Mouse (Mus musculus) T-helper 2 cell (primary cell): ENCODE data around the gene Tns1.

Experiments used
- in situ Hi-C: fragments of 300-600 bp; cut with MboI, MseI; formaldehyde crosslinking; loops from one replicate; pipeline ENCODE4 v1.15.1; 2025; ENCODE audit warnings: high pct_unique_total_duplicates

The Tns1 gene

DNA sequence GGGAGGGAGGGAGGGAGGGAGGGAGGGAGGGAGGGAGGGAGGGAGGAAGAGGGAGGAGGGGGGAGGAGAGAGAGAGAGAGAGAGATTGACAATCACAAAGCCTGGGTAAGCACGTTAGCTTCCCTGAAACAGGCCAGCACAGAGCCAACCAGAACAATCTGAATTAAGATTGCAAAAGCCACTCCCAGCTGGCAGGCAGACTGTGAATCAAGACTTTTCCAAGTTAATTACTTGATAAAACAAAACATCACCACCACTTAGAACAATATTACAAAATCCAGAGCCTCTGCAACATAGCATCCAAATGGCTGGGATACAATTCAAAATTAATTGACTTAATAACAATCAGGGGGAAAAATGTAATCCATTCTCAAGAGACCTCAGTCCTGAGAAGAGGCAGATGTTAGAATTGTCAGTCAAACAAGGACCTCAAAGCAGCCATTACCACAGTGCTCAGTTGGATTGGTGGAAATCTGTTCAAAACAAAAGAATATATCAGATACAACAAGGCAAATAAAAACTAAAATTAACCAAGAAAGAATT is 248.5 kb downstream of the Tns1 start:
- in situ Hi-C loops = no loop called here

DNA sequence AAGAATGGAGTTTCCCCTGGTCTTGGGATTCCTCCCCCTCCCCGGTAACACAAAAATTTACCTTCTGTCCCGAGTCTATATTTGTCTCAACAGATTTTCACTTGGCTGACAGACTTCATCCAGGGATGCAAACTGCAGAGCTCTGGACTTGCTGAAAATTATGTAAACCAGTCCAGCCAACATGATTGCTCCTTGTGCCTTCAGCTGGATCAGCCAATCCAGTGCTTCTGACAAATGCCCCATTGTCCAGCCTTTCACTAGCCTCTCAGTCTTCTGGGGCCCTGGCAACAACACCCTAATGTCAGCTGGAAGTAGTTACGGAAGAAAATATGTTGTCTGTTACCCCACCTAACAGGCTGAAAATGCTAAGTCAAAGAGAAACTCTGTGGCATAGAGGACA is 259.9 kb downstream of the Tns1 start:
- in situ Hi-C loops = no loop called here

DNA sequence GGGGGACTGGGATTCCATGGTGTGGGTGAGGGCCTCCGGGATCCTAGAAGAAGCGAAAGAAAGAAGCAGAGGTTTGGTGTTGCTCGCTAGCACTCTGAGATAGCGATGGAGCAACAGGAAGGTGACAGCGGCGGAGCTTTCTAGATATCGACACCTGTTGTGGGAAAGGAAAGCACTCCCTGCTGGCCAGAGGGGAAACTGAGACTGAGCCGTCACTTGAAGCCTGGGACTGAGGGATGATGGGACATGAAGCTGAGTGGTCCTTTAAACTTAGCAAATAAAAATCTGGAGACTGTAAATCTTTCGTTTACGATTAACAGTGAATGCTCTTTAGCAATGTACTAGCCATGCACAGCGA is 261.2 kb downstream of the Tns1 start:
- in situ Hi-C loops = no loop called here

DNA sequence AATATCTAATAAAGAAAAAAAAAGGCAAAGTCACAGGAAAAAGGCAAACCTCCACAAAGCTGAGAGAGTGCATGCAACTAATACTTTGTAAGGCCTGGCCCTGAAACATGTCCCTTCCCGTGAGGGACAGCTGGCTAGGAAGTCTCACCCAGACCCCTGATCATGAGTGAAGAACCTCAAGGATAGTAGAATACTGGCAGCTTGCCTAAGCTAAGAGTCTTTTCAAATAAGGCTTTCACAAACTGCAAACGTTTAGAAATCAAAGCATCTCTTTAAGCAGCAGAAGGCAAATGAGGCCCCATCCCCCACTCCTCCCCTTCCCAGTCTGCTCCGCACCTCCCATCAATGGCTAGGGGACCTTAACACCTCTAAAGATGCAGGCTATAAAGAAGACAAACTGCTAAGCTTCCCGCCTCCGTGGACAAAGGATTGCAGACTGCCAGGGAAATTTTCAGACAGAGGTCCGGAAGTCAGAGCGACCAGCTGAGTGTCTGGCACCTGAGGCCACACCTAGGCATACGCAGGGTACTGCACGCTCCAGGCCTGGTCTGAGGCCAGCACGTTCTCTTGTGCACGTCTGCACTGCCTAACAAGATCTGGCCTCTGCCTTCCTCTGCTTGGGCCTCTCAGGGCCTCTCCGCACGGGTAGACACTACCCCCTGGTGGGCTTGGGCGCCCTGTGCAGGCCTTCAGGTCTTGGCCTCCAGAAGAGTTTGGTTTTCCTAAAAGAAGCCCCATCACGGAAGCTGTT is 261.8 kb downstream of the Tns1 start:
- in situ Hi-C loops = no loop called here

DNA sequence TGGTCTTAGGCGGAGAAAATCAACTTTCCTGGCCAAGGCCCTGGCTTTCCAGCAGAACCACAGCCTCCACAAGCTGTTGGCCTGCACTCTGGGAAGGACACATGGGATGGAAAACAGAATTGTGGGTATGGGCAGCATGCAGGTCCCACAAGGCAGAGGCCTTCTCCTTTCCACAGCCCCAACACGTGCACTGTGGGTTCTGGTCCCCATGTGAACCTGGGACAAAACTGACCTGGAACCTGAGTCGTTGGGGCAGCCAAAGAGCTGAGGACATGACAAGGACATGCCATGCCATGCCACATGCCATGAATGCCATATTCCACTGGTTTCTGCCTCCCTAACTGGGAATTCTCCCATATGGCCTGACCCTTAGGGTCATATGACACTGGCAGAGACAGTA is 263.8 kb downstream of the Tns1 start:
- in situ Hi-C loops = no loop called here
